Mouse (Mus musculus): Measurements from ENCODE around the gene Lrsam1.

- no peak for TF ChIP-seq MEF2A (IDR thresholded peaks at IDR 0.05; ENCODE audit: borderline replicate concordance, low read depth, low read length)
- TF ChIP-seq CTCF (conservative IDR thresholded peaks at IDR 0.05 in 1 of 2, IDR thresholded peaks at IDR 0.05 in 1 of 2; ENCODE audit: low read depth in 2 of 2, low read length in 2 of 2): peak; percentile 29 to 74; a peak in 3 of 4 replicates
- TF ChIP-seq TCF12 (IDR thresholded peaks at IDR 0.05; ENCODE audit: low read depth, low read length): no peak
- TF ChIP-seq CHD1 (IDR thresholded peaks at IDR 0.05; ENCODE audit: low read depth, low read length): no peak
- no peak for TF ChIP-seq NELFE (IDR thresholded peaks at IDR 0.05; ENCODE audit: low read depth, low read length)
- no peak for TF ChIP-seq E2F4 (IDR thresholded peaks at IDR 0.05; ENCODE audit: insufficient replicate concordance, low read depth, low read length)
- TF ChIP-seq MAZ (IDR thresholded peaks at IDR 0.05; ENCODE audit: low read depth, low read length): no peak
- TF ChIP-seq PAX5 (IDR thresholded peaks at IDR 0.05; ENCODE audit: low read length): no peak
- no peak for TF ChIP-seq GABPA (IDR thresholded peaks at IDR 0.05; ENCODE audit: insufficient replicate concordance, low read depth, low read length)
- TF ChIP-seq BHLHE40 (IDR thresholded peaks at IDR 0.05; ENCODE audit: low read depth, low read length): no peak
- TF ChIP-seq UBTF (IDR thresholded peaks at IDR 0.05; ENCODE audit: low read depth, low read length): no peak
- no peak for TF ChIP-seq USF2 (conservative IDR thresholded peaks at IDR 0.05; ENCODE audit: low read depth, low read length)
- TF ChIP-seq ZC3H11A (IDR thresholded peaks at IDR 0.05; ENCODE audit: low read depth, low read length): no peak
- no peak for TF ChIP-seq ELF1 (IDR thresholded peaks at IDR 0.05; ENCODE audit: low read depth, low read length)
These were observed 28.9 kb upstream of the Lrsam1 start for GRCm38 (mm10) chr2:32990167-32990832.
